Mouse (Mus musculus) forebrain, embryonic 16.5 days (tissue): Measurements from ENCODE around the gene Retreg2. TPM values are rescaled to one million over a fixed set of nuclear protein-coding genes. Genes with fewer than 3 reads are reported as not detected.
A peak's percentile ranks its signal among the peaks of the same experiment; 100 is the strongest.

Experiments
- ATAC-seq: fragments of 200-750 bp; cut with Nextera tagmentation; 2 replicates; pipeline ENCODE4 v1.8.0; 2017; ENCODE audit warnings: mild to moderate bottlenecking, moderate library complexity
- H3K27ac ChIP-seq: fragments of 300-500 bp; sonication (generic); 2 replicates; pipeline ENCODE4 v1.5.1; 2014; ENCODE audit warnings: low read length, control low read depth
- H3K27me3 ChIP-seq: fragments of 300-500 bp; sonication (generic); replicated peaks from 2 replicates; pipeline ENCODE4 v1.6.1; 2014; ENCODE audit warnings: low read length; ENCODE audit not compliant: control insufficient read depth, insufficient read depth
- H3K36me3 ChIP-seq: fragments of 300-500 bp; sonication (generic); 2 replicates; pipeline ENCODE4 v1.6.1; 2014; ENCODE audit not compliant: control insufficient read depth, insufficient read depth
- H3K4me1 ChIP-seq: fragments of 300-500 bp; sonication (generic); replicated peaks from 2 replicates; pipeline ENCODE4 v1.6.1; 2014; ENCODE audit warnings: low read length; ENCODE audit not compliant: control insufficient read depth, insufficient read depth
- H3K4me2 ChIP-seq: fragments of 300-500 bp; sonication (generic); 2 replicates; pipeline ENCODE4 v1.6.1; 2014; ENCODE audit warnings: mild to moderate bottlenecking, low read length, control low read depth
- H3K4me3 ChIP-seq: fragments of 300-500 bp; sonication (generic); replicated peaks from 2 replicates; pipeline ENCODE4 v1.5.1; 2014; ENCODE audit warnings: mild to moderate bottlenecking, low read length, control low read depth
- H3K9ac ChIP-seq: fragments of 300-500 bp; sonication (generic); replicated peaks from 2 replicates; pipeline ENCODE4 v1.6.1; 2014; ENCODE audit warnings: low read depth, low read length, control low read depth
- H3K9me3 ChIP-seq: fragments of 300-500 bp; sonication (generic); 2 replicates; pipeline ENCODE4 v1.6.1; 2016; ENCODE audit warnings: low read length; ENCODE audit not compliant: control insufficient read depth
- WGBS: fragments of 180-500 bp; shearing (Covaris S2); extraction: QIAGEN DNeasy Blood & Tissue Kit; methylation state at CpG from one replicate; pipeline ENCODE4 v1.1.7; 2014; 5-methylcytosine and 5-hydroxymethylcytosine counted together
- polyA plus RNA-seq: library from polyadenylated mRNA; unstranded; fragments of >200 nt; fragmentation: Nextera tagmentation; extraction: Ambion mirVana; gene quantifications from 2 replicates; pipeline ENCODE4 v1.2.1, GENCODE M21; 2015

The Retreg2 gene
- polyA plus RNA-seq, 1 experiment from 2014 or later, result 102 TPM

DNA sequence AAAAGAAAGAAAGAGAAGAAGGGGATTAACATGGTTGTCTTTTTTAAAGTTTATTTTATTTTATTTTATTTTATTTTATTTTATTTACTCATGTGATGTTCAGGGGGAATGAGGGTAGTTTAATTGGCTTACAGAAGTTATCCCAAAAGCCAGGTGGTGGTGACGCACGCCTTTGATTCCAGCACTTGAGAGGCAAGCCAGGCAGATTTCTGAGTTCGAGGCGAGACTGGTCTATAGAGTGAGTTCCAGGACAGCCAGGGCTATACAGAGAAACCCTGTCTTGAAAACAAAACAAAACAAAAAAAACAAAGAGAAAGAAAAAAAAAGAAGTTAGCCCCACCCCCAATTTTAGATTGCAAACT, 17.7 kb downstream of the Retreg2 start:
- 71% methylated on average over 4 of the region's 4 CpGs for WGBS
- Histone ChIP-seq H3K4me2 (no peak overlapping the region), H3K27me3 (no peaks in the 10 kb centered on the region), H3K36me3 (no peaks in the 10 kb centered on the region), H3K27ac (no peak overlapping the region), H3K9me3 (no peaks in the 10 kb centered on the region), H3K4me1 (no peaks in the 10 kb centered on the region), H3K4me3 (no peak overlapping the region), H3K9ac (no peak overlapping the region)
- ATAC-seq, result no peak

DNA sequence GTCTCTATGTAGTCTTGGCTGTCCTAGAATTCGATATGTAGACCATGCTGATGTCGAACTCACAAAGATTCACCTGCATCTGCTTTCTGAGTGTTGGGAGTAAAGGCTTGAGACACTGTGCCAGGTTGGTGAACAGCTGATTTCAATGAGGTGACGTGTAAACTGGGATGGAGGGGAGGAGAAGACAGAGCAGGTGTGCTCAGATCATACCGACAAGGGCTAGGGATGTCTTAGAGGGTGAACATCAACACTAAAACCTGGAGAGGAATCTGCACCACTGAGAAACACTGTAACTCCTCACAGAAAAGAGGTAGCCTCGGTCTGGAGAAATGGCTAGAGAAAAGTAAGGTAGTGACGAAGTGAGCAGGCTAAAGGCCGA, 25.5 kb downstream of the Retreg2 start:
- peak overlapping the region; percentile 39; the same call in 1 of the 2 replicates for H3K9ac ChIP-seq
- peak overlapping the region; percentile 23; the same call in 1 of the 2 replicates for H3K27ac ChIP-seq
- WGBS, result 6% methylated on average over 7 of the region's 7 CpGs
- H3K4me2 ChIP-seq, result peak overlapping the region; percentile 88
- no peak; the same call in 1 of the 2 replicates for ATAC-seq
- H3K4me1 ChIP-seq, result peaks cover 13% of the 10 kb centered on the region
- no peaks in the 10 kb centered on the region for H3K9me3 ChIP-seq
- H3K27me3 ChIP-seq, result no peaks in the 10 kb centered on the region
- H3K36me3 ChIP-seq, result peaks cover 21% of the 10 kb centered on the region
- H3K4me3 ChIP-seq, result peak overlapping the region; percentile 93

DNA sequence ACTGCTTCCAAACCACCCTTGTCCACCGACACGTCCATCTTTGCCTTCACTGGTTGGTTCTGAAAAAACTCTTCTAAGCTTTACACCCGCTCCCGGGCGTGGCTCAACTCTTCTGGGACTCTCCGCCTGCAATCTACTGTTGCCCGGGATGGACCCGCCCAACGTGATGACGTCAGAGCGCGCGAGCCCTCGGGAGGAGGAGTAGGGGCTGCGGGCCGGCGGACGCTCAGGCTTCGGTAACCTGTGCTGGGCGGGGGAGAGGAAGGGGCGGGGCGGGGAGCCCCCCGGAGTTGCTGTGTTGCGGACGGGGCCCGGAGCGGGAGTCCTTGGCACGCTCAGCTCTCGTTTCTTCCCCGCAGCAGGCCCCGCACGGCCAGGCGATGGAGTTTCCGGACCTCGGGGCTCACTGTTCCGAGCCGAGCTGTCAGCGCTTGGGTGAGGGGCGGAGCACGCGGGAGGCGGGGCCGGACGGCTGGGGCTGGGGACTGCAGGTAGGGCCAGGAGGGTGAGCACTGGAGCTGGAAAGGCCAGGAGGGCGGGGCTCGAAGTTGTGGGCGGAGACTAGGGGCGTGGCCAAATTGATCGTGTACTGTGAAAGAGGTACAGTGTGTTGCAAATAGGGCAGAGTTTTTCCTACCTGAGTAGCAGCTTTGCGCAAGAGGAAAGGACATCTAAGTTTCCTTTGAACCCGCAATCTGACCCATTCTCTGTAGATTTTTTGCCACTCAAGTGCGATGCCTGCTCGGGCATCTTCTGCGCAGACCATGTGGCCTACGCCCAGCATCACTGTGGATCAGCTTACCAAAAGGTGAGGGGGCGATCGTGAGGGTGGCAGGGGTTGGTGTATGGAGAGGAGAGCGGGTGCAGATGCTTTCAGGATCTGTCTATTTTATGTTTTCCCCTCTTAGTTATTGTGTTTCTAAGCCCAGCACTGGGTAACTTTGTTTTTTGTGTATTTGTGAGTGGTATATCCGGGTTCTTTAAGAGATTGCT, 26.2 kb downstream of the Retreg2 start, which contains the start of gene Zfand2b:
Gene Zfand2b, plus strand, starts transcription at position 175 of the 993 bp plus-strand sequence.
- Histone ChIP-seq H3K4me1 (peaks cover 13% of the 10 kb centered on the region), H3K4me3 (peak within 1 kb of the TSS; percentile 93), H3K36me3 (peaks cover 21% of the 10 kb centered on the region), H3K27me3 (no peaks in the 10 kb centered on the region), H3K9ac (peak within 1 kb of the TSS; percentile 89), H3K4me2 (peak within 1 kb of the TSS; percentile 88), H3K9me3 (no peaks in the 10 kb centered on the region), H3K27ac (peak within 1 kb of the TSS; percentile 88)
- WGBS, result under 1% methylated on average over 50 of the region's 59 CpGs
- peak; percentile 98 for ATAC-seq

DNA sequence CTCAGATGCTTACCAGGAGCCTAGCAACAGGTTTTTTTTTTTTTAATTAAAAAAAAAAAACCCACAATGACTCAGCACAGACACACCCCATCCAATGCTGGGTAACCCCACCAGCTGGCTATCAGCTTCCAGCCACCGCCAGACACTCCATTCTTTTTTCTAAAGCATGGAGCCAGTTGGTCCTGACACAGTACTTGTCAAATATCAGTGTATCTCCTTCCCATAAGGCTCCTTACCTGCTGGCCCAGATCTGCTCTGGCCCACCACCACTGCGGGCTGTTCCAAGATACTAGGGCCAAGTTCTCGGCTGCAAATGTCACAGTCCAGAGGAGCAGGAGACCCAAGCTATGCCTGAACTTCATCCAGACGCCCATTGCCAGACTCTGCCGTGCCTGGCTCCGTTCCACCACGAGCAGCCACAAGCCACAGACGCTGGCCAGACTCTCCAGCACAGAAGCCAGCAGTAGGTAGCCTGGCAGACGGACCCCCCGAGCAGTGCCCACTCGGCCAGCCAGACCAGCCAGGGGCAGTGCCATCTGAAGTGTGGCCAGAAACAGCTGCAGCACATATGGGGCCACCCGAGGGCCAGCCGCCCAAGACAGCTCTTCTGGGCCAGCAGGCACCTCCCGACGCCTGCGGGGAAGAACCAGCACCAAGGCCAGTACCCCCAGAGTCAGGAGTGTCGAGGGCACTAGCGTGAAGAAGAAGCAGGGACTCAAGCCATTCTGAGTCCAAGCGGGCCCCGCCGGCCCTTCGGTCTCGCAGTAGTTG, 36.9 kb downstream of the Retreg2 start:
- H3K27ac ChIP-seq, result peak overlapping the region; percentile 21
- 5% methylated on average over 23 of the region's 23 CpGs for WGBS
- H3K9me3 ChIP-seq, result no peaks in the 10 kb centered on the region
- H3K9ac ChIP-seq, result peak overlapping the region; percentile 73
- peak overlapping the region; percentile 53 for H3K4me3 ChIP-seq
- H3K36me3 ChIP-seq, result peaks cover 22% of the 10 kb centered on the region
- H3K27me3 ChIP-seq, result no peaks in the 10 kb centered on the region
- peaks cover 21% of the 10 kb centered on the region for H3K4me1 ChIP-seq
- peak overlapping the region; percentile 99 for H3K4me2 ChIP-seq
- peak; percentile 48 for ATAC-seq

DNA sequence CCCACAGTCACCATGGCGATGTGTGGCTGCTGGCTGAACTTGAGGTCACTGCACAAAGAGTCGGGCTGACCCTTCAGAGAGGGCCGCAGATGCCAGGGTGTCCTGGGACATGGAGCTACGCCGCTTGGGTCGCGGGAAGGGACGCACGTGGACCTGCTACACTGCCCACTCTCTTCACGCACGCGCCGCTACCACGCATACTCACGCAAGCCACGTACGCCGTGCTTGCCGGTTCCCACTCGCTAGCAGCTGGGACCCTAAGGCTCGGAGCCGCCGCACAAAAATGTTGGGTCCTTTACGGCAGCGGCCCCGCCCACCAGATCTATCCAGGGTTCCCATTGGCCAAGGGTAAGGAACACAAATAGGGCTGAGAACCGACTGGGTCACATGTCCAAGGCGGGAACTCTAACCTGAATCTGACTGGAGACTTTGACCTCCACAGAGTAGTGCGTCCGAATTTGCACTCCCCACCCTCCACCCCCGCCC, 37.6 kb downstream of the Retreg2 start, which contains the start of gene Abcb6:
Gene Abcb6, minus strand, starts transcription at position 288 of the 486 bp plus-strand sequence.
- 0% methylated on average over 31 of the region's 31 CpGs for WGBS
- peak within 1 kb of the TSS; percentile 99 for H3K4me2 ChIP-seq
- H3K4me3 ChIP-seq, result peak within 1 kb of the TSS; percentile 53
- peak within 1 kb of the TSS; percentile 21 for H3K27ac ChIP-seq
- H3K4me1 ChIP-seq, result peaks cover 21% of the 10 kb centered on the region
- H3K36me3 ChIP-seq, result peaks cover 23% of the 10 kb centered on the region
- no peaks in the 10 kb centered on the region for H3K27me3 ChIP-seq
- peak; percentile 95 for ATAC-seq
- H3K9ac ChIP-seq, result peak within 1 kb of the TSS; percentile 73
- H3K9me3 ChIP-seq, result no peaks in the 10 kb centered on the region

DNA sequence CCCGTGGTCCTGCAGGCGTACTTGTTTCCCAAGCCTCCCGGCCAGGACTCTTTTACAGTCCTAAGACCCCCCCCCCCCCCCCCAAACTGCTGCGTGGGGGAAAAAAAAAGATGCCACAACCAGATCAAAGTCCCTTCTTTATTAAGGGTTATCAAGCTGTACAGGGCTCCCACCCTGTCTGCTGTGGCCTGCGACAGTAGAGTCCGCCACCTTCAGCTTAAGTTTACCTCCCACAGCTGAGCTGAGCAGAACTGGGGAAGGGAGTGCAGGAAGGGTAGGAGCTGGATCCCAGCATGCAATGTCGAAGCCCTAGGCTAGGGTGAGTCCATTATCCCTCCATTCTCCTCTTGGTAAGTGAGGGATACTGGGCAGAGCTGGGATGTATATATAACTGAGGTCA, 38.2 kb downstream of the Retreg2 start:
- Histone ChIP-seq H3K4me2 (peak overlapping the region; percentile 99), H3K27me3 (no peaks in the 10 kb centered on the region), H3K9me3 (no peaks in the 10 kb centered on the region), H3K4me1 (peaks cover 21% of the 10 kb centered on the region), H3K9ac (no peak overlapping the region), H3K4me3 (peak overlapping the region; percentile 53), H3K27ac (no peak overlapping the region), H3K36me3 (peaks cover 26% of the 10 kb centered on the region)
- ATAC-seq, result no peak
- 29% methylated on average over 7 of the region's 7 CpGs for WGBS

DNA sequence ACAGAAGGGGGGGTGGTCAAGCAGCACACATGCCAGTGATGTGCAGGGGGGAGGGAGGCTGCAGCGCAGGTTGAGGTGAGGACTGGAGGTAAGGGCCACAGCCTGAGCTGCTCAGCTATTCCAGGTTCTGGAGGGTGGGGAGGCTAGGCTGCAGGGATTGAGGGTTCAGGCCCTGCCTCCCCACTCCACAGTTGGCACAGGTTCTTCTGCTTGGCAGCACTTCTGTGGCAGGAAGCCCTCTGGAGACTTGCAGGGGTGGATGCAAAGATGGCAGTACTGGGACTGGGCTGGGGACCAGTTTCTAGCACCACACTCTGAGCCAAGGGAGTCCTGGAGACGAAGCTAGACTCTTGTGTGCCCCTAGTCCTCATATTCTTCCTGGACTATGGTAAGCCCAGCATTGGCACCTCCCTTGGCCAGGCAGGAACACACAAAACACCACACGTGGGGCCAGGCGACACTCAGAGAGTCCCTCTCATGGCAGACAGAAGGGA, 38.8 kb downstream of the Retreg2 start:
- 89% methylated on average over 4 of the region's 4 CpGs for WGBS
- Histone ChIP-seq H3K4me1 (peaks cover 21% of the 10 kb centered on the region), H3K9ac (no peak overlapping the region), H3K27ac (no peak overlapping the region), H3K4me2 (no peak overlapping the region), H3K36me3 (peaks cover 30% of the 10 kb centered on the region), H3K27me3 (no peaks in the 10 kb centered on the region), H3K4me3 (no peak overlapping the region), H3K9me3 (no peaks in the 10 kb centered on the region)
- ATAC-seq, result no peak

DNA sequence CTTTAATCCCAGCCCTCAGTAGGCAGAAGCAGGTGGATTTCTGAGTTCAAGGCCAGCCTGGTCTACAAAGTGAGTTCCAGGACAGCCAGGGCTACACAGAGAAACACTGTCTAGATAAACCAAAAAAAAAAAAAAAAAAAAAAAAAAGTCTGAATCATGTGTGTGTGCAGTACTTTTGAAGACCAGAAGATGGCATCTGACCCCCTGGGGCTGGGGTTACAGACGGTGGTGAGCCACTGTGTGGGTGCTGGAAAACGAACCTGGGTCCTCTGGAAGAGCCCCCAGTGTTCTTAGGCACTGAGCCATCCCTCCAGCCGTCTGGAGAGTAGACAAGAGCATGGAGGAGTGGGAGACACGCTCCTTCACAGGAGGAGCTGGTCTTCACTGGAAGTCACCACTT, 39.6 kb downstream of the Retreg2 start:
- WGBS, result 73% methylated on average over 4 of the region's 4 CpGs

DNA sequence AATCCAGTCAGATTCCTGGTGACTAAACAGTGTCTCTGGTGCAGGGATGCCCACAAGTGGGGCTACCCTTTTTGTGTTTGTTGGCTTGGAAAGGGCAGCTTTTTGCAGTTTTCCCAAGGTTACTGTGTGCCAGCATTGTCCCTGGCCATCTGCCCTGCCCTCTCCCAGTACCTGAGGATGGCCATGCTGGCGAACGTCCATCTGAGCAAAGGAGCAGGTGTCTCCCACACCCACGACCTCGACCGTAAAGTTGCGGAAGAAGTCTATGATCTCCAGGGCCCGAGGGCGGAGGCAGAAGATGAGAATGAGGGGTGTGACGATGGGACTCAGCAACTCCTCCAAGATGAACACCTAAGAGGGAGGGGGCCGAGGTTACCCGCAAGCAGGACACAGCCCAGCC, 42.9 kb downstream of the Retreg2 start:
- H3K36me3 ChIP-seq, result peaks cover 33% of the 10 kb centered on the region
- peaks cover 7% of the 10 kb centered on the region for H3K4me1 ChIP-seq
- no peak overlapping the region for H3K4me3 ChIP-seq
- no peak overlapping the region for H3K4me2 ChIP-seq
- no peak overlapping the region for H3K9ac ChIP-seq
- no peaks in the 10 kb centered on the region for H3K27me3 ChIP-seq
- ATAC-seq, result no peak
- 95% methylated on average over 11 of the region's 11 CpGs for WGBS
- no peak overlapping the region for H3K27ac ChIP-seq
- H3K9me3 ChIP-seq, result no peaks in the 10 kb centered on the region

More for the DNA sequence above, 39.6 kb downstream of the Retreg2 start:
- Histone ChIP-seq H3K36me3 (peaks cover 28% of the 10 kb centered on the region), H3K4me1 (peaks cover 21% of the 10 kb centered on the region), H3K27me3 (no peaks in the 10 kb centered on the region), H3K4me3 (no peak overlapping the region), H3K9me3 (no peaks in the 10 kb centered on the region), H3K9ac (no peak overlapping the region), H3K27ac (no peak overlapping the region), H3K4me2 (no peak overlapping the region)
- no peak for ATAC-seq
